Mouse (Mus musculus) adipocyte (in vitro differentiated cells): ENCODE data around the gene Cacnb2.

ENCODE experiments used
- DNase-seq: peaks from one replicate; pipeline ENCODE4 v3.0.0-alpha.2; 2016; ENCODE audit warnings: low spot score

Gene Cacnb2

DNA sequence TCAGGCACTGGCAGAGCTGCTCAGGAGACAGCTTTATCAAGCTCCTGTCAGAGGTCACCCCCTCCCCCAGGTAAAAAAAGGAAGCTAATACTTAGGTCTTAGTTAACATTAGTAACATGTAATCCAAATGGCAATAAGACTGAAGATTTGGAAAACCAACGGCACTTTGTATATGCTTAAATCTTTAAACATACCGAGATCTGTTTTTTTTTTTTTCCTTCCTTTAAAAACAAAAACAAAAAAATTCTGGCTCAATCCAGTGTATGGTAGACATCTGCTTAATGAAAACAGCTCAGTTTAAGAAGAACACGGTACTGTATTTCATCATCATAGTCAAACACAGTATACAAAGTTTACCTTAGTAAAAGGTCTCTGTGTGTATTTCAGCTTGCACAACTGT is at the start of gene Cacnb2:
Gene Cacnb2 (plus strand): TSS at position 301 of the 400 bp plus-strand sequence.
- DNase-seq: no peak

GRCm38 (mm10) chr2:14568020-14568419 is 34.9 kb upstream of the Cacnb2 start:
- DNase-seq: no peak

DNA sequence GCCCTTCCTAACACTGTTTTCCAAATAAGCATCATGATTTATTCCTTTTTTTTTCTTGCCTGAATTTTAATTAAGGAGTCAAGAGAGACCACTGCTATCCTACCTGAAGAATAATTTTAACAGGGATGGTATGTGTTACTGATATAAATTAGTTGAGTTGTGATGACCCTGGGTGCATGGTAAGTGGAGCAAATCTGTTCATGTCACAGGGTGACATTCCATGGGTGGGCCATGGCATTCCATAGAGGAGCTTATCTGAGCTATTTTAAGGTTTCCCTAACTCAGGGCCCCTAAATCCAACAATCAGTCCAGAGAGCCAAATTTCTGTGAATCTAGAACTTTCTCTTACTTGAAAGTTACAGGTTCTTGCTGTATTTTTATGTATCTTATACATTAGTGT is 31.6 kb upstream of the Cacnb2 start:
- DNase-seq: no peak

GRCm38 (mm10) chr2:14589541-14589940 is 13.3 kb upstream of the Cacnb2 start:
- DNase-seq: peak; percentile 63

DNA sequence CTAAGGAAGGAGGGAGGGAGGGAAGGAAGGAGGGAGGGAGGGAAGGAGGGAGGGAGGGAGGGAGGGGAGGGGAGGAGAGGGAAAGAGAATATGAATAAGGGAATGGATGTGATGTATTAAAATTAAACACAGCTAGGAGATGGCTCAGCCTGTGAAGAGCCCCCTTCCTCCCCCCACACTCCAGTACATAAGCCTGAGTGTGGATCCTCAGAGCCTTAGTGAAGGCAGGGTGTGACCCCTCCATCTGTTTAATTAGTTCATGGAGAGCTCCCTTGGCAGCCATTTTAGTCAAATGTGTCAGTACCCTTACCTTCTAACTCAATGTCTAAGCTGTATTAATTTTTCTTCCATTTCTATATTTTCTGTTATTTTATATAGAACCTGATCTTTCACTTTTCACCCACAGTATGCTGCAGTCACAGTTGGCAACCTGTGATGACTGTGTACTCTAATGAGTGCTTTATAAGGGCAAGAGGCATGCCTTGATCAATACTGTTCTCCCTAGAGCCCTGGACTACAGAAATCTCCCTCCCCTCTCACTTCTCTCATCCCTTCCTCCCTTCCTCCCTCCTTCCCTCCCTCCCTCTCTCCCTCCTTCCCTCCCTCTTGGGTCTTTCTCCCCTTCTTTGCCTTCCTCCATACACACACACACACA is 4.9 kb upstream of the Cacnb2 start:
- no peak for DNase-seq

DNA sequence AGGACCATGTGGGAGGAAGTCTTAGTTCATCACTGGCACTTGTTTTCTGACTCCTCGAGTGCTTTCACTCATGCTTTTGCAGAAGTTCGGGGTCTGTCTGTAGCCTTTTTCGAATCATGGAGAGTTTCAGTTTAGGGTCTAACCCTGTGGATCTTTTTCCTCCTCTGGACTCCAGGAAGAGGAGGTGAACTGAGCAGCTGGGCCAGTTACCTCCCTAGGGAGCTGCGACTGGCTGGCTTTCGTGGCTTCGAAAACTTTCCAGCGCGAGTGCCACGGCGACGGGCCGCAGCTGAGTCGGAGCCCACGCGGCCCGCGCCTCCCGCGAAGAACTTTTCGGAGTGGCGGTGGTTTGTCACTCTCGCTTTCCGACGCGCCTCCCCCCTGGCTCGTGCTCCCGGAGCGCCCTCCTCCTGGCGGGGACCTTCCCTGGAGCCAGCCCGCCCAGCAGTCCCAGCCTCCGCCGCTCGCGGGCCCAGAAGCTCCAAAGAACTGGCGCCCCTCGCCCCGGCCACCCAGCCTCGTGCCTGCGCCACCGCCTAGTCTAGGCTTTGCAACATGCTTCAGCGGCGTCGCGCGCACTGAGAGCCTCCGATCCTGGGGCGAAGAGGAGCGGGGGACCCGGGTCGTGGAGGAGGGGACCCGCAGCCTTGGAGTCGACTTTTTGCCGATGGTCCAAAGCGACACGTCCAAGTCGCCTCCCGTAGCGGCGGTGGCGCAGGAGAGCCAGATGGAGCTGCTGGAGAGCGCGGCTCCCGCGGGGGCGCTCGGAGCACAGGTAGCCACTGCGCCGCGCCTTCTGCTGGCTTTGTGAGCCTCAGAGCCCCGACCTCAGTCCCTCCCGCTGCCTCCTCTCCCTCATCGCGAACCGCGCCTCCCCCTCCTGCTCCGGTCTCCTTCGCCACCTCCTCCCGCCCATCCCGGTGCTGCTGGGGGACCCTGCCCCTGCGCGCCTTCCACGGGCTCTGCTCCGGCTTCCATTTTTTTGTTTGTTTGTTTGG is 1.2 kb downstream of the Cacnb2 start:
- DNase-seq: peak; percentile 38

DNA sequence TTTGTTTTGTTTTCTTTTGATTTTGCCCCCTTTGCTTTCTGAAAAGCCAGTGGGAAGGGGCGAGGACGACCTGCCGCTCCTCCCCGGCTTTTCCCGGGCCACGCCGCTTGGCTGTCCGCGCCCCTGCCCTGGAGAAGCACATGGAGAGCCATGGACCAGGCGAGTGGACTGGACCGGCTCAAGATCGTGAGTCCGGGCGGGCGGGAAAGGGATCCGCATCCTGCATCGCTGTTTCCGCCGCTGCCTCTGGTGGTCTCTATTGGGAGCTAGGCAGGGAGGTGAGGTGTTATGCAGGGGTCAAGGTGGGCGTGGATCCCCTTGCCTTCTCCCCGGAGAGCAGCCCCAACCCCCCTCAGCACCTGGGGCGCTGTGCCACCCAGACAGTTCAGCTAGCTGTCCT is 1.9 kb downstream of the Cacnb2 start:
- DNase-seq: peak; percentile 12

GRCm38 (mm10) chr2:14605207-14605606 is 2.3 kb downstream of the Cacnb2 start:
- DNase-seq: peak; percentile 7

GRCm38 (mm10) chr2:14608606-14609005 is 5.7 kb downstream of the Cacnb2 start:
- DNase-seq: no peak

DNA sequence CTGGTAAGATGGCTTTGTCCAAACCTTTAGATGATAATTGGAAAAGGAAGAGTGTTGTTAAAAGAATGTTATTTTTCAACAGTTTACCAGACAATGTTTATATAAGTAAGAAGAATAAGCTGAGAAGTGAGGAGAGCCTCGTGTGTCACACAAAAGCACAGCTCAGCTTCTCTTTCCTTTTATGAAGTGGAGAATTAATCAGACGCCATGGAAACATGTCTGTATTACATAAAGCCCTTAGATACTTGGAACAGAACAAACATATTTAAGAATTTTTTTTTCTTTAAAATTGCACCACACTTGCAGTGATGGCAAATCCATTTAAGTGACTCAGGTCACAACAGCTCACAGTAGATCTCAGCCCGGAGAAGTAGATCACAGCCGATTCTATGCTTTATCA is 9.8 kb downstream of the Cacnb2 start:
- no peak for DNase-seq

- DNase-seq: no peak
These were observed 13.5 kb downstream of the Cacnb2 start for GRCm38 (mm10) chr2:14616361-14616760.

DNA sequence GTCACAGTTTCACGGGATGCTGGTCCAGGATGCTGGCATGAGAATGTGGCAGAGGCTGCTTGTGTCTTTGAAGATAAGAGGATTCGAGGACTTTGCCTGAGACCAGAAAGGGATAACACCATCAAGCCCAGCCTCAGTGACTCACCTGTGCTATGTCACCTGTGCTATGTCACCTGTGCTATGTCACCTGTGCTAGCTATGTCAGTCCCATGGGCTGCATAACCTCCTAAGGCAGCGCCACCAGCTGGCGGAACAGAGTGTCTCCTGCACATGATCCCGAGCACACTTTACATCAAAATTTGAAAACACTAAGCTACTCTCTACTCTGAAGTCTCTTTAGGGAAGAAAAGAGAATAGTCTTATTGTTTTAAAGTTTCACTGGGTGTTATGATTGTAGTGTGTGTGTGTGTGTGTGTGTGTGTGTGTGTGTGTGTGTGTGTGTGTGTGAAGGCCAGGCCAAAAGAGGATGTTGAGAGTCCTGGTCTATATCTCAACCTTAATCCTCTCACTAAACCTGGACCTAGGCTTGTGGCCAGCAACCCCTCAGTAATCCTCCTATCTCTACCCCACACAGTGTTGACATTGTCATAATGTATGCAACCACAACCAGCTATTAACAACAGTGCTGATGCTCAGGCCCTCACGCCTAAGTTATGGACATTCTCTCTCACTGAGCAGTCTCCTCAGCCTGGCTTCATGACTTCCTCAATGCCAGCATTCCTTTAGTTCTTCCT is 17.4 kb downstream of the Cacnb2 start:
- no peak for DNase-seq

- no peak for DNase-seq
These were observed 18.0 kb downstream of the Cacnb2 start for GRCm38 (mm10) chr2:14620891-14621290.

DNA sequence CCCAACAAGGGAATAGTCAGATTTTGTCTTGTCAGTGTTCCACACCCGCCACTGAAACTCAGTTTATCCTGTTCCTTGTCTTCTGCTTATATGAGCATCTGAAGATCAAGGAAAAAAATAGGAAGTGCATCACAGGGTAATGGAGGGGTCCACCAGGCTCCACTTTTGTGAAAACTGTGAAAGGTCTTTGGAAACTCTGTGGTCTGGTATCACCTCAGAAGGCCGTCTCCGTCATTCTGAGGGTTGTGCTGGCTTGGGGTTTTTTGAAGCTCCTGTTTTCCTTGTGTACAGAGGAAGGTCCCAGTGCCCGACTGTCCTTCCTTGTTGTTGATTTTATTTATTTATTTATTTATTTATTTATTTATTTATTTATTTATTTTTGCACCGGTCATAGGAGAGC is 20.9 kb downstream of the Cacnb2 start:
- DNase-seq: no peak

DNA sequence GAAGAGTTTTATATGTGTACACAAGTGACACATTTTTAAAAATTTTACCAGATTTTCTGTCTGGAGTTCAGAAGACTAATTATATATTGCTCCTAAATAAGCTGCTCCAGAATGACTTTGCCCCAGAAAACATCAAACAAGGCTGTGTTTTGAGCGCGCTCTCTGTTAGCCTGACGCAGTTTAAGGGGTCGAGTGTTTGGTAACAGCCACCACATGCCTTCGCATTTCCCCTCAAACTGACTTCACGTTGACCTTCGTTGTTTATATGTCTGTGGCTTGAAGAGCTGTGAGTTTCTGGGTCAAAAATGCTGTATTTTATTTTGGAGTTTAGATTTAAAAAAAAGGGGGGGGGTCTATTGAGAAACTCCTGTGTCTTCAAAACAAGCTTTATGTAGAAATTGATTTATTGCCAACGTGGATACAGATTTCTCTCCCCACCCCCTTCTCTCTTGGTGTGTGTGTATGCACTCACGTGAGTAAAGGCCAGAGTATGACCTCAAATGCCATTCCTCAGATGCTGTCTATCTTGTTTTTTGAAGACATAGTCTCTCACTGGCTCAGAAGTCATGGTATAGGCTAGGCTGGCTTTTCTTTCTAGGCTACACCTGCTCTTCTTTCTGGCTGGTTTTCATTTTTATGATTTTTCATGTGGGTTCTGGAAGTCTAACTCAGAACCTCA is 27.1 kb downstream of the Cacnb2 start:
- DNase-seq: no peak

DNA sequence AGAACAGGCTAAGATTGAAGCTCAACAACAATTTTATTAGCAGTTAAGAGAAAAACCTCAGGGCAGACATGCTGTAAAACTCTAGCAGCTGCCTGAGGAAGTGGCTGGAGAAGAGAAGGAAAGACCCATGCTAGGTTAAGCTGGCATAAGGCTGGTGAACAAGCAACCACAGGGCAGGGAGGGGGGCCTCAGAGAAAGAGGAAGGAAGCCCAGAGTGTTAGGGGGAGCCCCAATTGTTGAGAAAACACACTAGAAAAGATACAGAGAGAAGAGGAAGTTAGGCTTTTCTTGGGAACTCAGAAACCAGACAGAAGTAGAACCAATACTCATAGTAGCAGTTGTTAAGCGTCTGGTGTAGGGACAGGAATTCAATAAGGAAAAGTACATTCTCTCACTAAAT is 28.7 kb downstream of the Cacnb2 start:
- DNase-seq: no peak

DNA sequence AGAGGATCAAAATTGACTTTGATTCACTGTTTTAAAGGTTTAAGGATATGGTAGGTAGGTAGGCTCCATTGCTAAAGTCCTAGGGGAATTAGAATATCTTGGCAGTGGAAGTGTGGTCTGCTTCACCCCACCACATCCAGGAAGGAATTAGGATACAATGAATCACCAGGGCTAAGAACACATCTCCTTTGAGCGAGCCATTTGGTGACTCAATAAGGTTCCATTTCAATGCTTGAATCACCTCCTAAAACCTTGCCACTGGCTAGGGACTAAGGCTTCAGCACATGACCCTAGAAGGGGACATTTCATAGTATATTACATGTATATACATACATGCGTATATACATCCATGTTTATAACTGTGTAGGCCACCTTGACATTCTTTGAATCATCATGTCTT is 30.3 kb downstream of the Cacnb2 start:
- DNase-seq: no peak

GRCm38 (mm10) chr2:14639266-14639665 is 36.4 kb downstream of the Cacnb2 start:
- DNase-seq: no peak

GRCm38 (mm10) chr2:14639877-14640276 is 37.0 kb downstream of the Cacnb2 start:
- DNase-seq: no peak

- DNase-seq: peak; percentile 68
These were observed 38.2 kb downstream of the Cacnb2 start for GRCm38 (mm10) chr2:14641040-14641439.

- no peak for DNase-seq
These were observed 48.4 kb downstream of the Cacnb2 start for GRCm38 (mm10) chr2:14651268-14651667.

DNA sequence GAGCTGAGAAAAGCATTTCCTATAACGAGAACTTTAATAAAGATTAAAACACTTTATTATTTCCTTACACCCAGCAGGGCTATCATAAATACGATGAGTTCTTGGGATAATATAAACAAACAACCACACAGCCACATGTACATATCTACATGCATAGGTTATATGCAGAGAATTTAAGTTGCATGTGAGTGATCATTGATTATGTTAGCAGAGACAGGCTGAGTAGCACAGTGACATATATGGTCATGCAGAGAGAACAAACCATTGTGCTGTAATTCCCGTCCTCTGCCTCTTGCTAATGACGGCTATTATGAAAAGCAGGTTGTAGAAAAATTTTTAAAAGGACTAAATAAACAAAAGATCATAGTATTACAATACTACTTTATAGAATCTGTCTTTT is 53.8 kb downstream of the Cacnb2 start:
- DNase-seq: no peak
